ENCODE assay signal across 8 mouse cellular contexts in genomic region chr17:27826908-27827383, GRCm38 (mm10). TPM values are rescaled to one million over a fixed set of nuclear protein-coding genes. Genes with fewer than 3 reads are reported as not detected.
DNase-seq lines count a peak whose midpoint lies in the region; ATAC-seq and TF ChIP-seq lines count a peak whose summit lies in the region.

No protein-coding gene starts in this region.

- no peaks in the 10 kb centered on the region for H3K36me3 ChIP-seq in C2C12 (ENCODE audit: control insufficient read depth, insufficient read depth)
- H3K36me3 ChIP-seq in intestine, embryonic 15.5 days, result no peaks in the 10 kb centered on the region
- no peaks in the 10 kb centered on the region for H3K36me3 ChIP-seq in lung, embryonic 16.5 days (ENCODE audit: control insufficient read depth, insufficient read depth, low read length)

- intact Hi-C loops in gastrocnemius, postnatal 14 days (cut with DNase I; ENCODE audit: low total_unique reads), result no loop called here

- peak overlapping the region; percentile 27 for H3K4me3 ChIP-seq in C2C12 (ENCODE audit: insufficient read depth, poor library complexity, severe bottlenecking)
- H3K4me3 ChIP-seq in intestine, embryonic 15.5 days (replicated peaks), result peak overlapping the region; percentile 37
- peak overlapping the region; percentile 47 for H3K4me3 ChIP-seq in lung, embryonic 16.5 days (ENCODE audit: low read length)

- H3K79me2 ChIP-seq in C2C12 (ENCODE audit: control insufficient read depth, insufficient read depth), result no peaks in the 10 kb centered on the region

- H3K4me1 ChIP-seq in intestine, embryonic 15.5 days (replicated peaks), result peaks cover 6% of the 10 kb centered on the region; the same call in 1 of the 2 replicates
- H3K4me1 ChIP-seq in lung, embryonic 16.5 days (replicated peaks; ENCODE audit: control insufficient read depth, insufficient read depth, low read length), result no peaks in the 10 kb centered on the region

- ATAC-seq in intestine, embryonic 15.5 days, result peak; percentile 50
- peak; percentile 75 for ATAC-seq in lung, embryonic 16.5 days (ENCODE audit: low read depth)

- 0 out of 2 replicates have a peak overlapping the region, but pooled peaks have one; percentile 51 for H3K27ac ChIP-seq in intestine, embryonic 15.5 days
- peak overlapping the region; percentile 77 for H3K27ac ChIP-seq in lung, embryonic 16.5 days (ENCODE audit: low read length)

- TF ChIP-seq CTCF in C2C12 (IDR thresholded peaks at IDR 0.05; ENCODE audit: control insufficient read depth, insufficient read depth, insufficient read length), result no peak

- H3K9me3 ChIP-seq in intestine, embryonic 15.5 days, result no peaks in the 10 kb centered on the region
- H3K9me3 ChIP-seq in lung, embryonic 16.5 days (ENCODE audit: control insufficient read depth, low read length), result no peaks in the 10 kb centered on the region

- WGBS in intestine, embryonic 15.5 days, result 1% methylated on average over 8 of the region's 9 CpGs
- 3% methylated on average over 9 of the region's 9 CpGs for WGBS in lung, embryonic 16.5 days

- peak overlapping the region; percentile 67 for H3K4me2 ChIP-seq in intestine, embryonic 15.5 days (replicated peaks)
- peak overlapping the region; percentile 64 for H3K4me2 ChIP-seq in lung, embryonic 16.5 days (ENCODE audit: low read depth, low read length)

- H3K27me3 ChIP-seq in C2C12 (ENCODE audit: control insufficient read depth, insufficient read depth, insufficient read length), result peaks cover 3% of the 10 kb centered on the region
- H3K27me3 ChIP-seq in intestine, embryonic 15.5 days (replicated peaks), result no peaks in the 10 kb centered on the region
- H3K27me3 ChIP-seq in lung, embryonic 16.5 days (ENCODE audit: control insufficient read depth, insufficient read depth, low read depth, low read length), result no peaks in the 10 kb centered on the region

- no peaks in the 10 kb centered on the region for H3K79me3 ChIP-seq in C2C12 (ENCODE audit: low read depth)

- no peak overlapping the region for H3K9ac ChIP-seq in intestine, embryonic 15.5 days
- H3K9ac ChIP-seq in lung, embryonic 16.5 days (ENCODE audit: low read length), result peak overlapping the region; percentile 44

- DNase-seq in adrenal gland, adult 8-10 months, result peak; percentile 59
- peak; percentile 44 for DNase-seq in gastrocnemius, postnatal 14 days
- DNase-seq in ovary, postnatal 36 days (ENCODE audit: low spot score), result peak; percentile 55
- no peak for DNase-seq in c-Kit-positive CD71-positive TER-119-positive erythroid progenitor cells, embryonic 14.5 days (ENCODE audit: low spot score)
- no peak for DNase-seq in layer of hippocampus, adult 8-10 months (ENCODE audit: low spot score in 2 of 2)

- H3ac ChIP-seq in C2C12 (ENCODE audit: control insufficient read depth, insufficient read length, low read depth), result peak overlapping the region; percentile 57

TF ChIP-seq in C2C12, 6 proteins besides CTCF, POLR2A, EP300 and RAD21:
- TF ChIP-seq CEBPB (IDR thresholded peaks at IDR 0.05; ENCODE audit: low read depth), result no peak
- no peak for TF ChIP-seq MYOG (IDR thresholded peaks at IDR 0.05; ENCODE audit: control insufficient read depth, extremely low read depth, insufficient read length)
- TF ChIP-seq MAX (IDR thresholded peaks at IDR 0.05), result no peak
- TF ChIP-seq MYOD1 (IDR thresholded peaks at IDR 0.05; ENCODE audit: control insufficient read depth, insufficient read length, low read depth), result no peak
- TF ChIP-seq USF1 (IDR thresholded peaks at IDR 0.05; ENCODE audit: low read depth), result no peak
- TF ChIP-seq FOSL1 (IDR thresholded peaks at IDR 0.05; ENCODE audit: insufficient read depth, low read length, poor library complexity, severe bottlenecking), result no peak

RNA-seq across cellular contexts. Expression of gene D17Wsu92e, which starts 6.5 kb away (rescaled TPM):
- 65.1 TPM for polyA plus RNA-seq in C2C12 (2012; fragmentation: generic; extraction: Trizol)
- total RNA-seq in adrenal gland, adult 8-10 months (2022), result 100 to 1,000 TPM; 149 to 177 (median 165) TPM
- total RNA-seq in gastrocnemius, postnatal 14 days (2021), result 10 to 100 TPM; 79.7 to 85.1 TPM
- polyA plus RNA-seq in intestine, embryonic 15.5 days (2015; fragmentation: Nextera tagmentation; extraction: Ambion mirVana), result 19.0 and 22.1 TPM in 2 replicates
- 14.6 and 16.9 TPM in 2 replicates for polyA plus RNA-seq in lung, embryonic 16.5 days (2015; fragmentation: Nextera tagmentation; extraction: Ambion mirVana)
- total RNA-seq in layer of hippocampus, adult 8-10 months (2022), result 100 to 1,000 TPM; 176 to 194 (median 184) TPM

RNA-seq across cellular contexts. Expression of gene Snrpc, which starts 11.0 kb away (rescaled TPM):
- polyA plus RNA-seq in C2C12 (2012; fragmentation: generic; extraction: Trizol), result 318 TPM
- total RNA-seq in adrenal gland, adult 8-10 months (2022), result 10 to 100 TPM; 58.4 to 66.3 (median 59.3) TPM
- 10 to 100 TPM; 79.1 to 81.2 TPM for total RNA-seq in gastrocnemius, postnatal 14 days (2021)
- polyA plus RNA-seq in intestine, embryonic 15.5 days (2015; fragmentation: Nextera tagmentation; extraction: Ambion mirVana), result 250 and 266 TPM in 2 replicates
- 296 and 313 TPM in 2 replicates for polyA plus RNA-seq in lung, embryonic 16.5 days (2015; fragmentation: Nextera tagmentation; extraction: Ambion mirVana)
- 10 to 100 TPM; 39.0 to 49.8 (median 42.1) TPM for total RNA-seq in layer of hippocampus, adult 8-10 months (2022)

RNA-seq across cellular contexts. Expression of gene Uhrf1bp1, which starts 29.3 kb away (rescaled TPM):
- 6.6 TPM for polyA plus RNA-seq in C2C12 (2012; fragmentation: generic; extraction: Trizol)
- 10 to 100 TPM; 35.3 to 36.2 (median 35.8) TPM for total RNA-seq in adrenal gland, adult 8-10 months (2022)
- 10 to 100 TPM; 15.8 to 16.6 TPM for total RNA-seq in gastrocnemius, postnatal 14 days (2021)
- 3.9 and 4.1 TPM in 2 replicates for polyA plus RNA-seq in intestine, embryonic 15.5 days (2015; fragmentation: Nextera tagmentation; extraction: Ambion mirVana)
- 3.7 and 4.6 TPM in 2 replicates for polyA plus RNA-seq in lung, embryonic 16.5 days (2015; fragmentation: Nextera tagmentation; extraction: Ambion mirVana)
- total RNA-seq in layer of hippocampus, adult 8-10 months (2022), result 10 to 100 TPM; 17.5 to 20.4 (median 18.4) TPM

Comparison
In these comparisons a context has a peak if more than half of its experiments do, and no peak if none do; other contexts are left out.
1. DNase-seq: peak in adrenal gland, adult 8-10 months (single experiment), gastrocnemius, postnatal 14 days (single experiment) and ovary, postnatal 36 days (single experiment); none in c-Kit-positive CD71-positive TER-119-positive erythroid progenitor cells, embryonic 14.5 days (single experiment) and layer of hippocampus, adult 8-10 months (0 of 2).
2. Peak in every context shown above with its lines, with median percentiles within 50 percentile points of each other: H3K4me3 ChIP-seq.